Mouse (Mus musculus): ENCODE measurements at regions not wholly inside any gene's neighbourhood (a gene's known extent, or its start where the extent isn't known, plus 50 kb on each side); places are given as distances from the start of the nearest gene placed in this dataset.
A peak's percentile ranks its signal among the peaks of the same experiment; 100 is the strongest.

GRCm38 (mm10) chr13:106367589-106367988 lies 569.2 kb downstream of the Ipo11 start:
- TF ChIP-seq POLR2A (IDR thresholded peaks at IDR 0.05; ENCODE audit: borderline replicate concordance, extremely low read depth, insufficient read depth, insufficient read length, poor library complexity, severe bottlenecking) = no peak
- TF ChIP-seq CTCF (IDR thresholded peaks at IDR 0.05; ENCODE audit: borderline replicate concordance, extremely low read depth, insufficient read depth, insufficient read length) = no peak
- peak; percentile 13 for DNase-seq (ENCODE audit: low read depth)

GRCm38 (mm10) chr13:106352614-106353409 lies 583.9 kb downstream of the Ipo11 start:
- DNase-seq (ENCODE audit: low read depth) = peak; percentile 37
- TF ChIP-seq CTCF (IDR thresholded peaks at IDR 0.05; ENCODE audit: borderline replicate concordance, extremely low read depth, insufficient read depth, insufficient read length) = no peak
- TF ChIP-seq POLR2A (IDR thresholded peaks at IDR 0.05; ENCODE audit: borderline replicate concordance, extremely low read depth, insufficient read depth, insufficient read length, poor library complexity, severe bottlenecking) = no peak

DNA sequence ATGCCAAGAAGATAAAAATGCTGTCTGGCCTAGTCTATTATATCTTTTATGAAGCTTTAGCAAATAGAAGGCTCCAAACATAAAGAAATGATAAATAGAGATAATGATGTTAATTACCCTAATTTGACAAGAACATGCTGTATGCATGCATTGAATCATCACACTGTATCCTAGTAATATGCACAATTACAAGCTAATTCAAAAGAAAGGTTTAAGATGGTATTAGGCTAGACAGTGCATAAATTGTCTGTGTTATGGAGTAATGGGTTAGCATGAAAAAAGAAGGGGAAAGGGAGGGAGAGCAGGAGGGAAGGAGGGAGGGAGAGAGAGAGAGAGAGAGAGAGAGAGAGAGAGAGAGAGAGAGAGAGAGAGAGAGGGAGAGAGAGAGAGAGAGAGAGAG lies 604.7 kb downstream of the Ipo11 start:
- peak; percentile 4 for DNase-seq (ENCODE audit: low read depth)
- TF ChIP-seq POLR2A (IDR thresholded peaks at IDR 0.05; ENCODE audit: borderline replicate concordance, extremely low read depth, insufficient read depth, insufficient read length, poor library complexity, severe bottlenecking) (no peak), CTCF (IDR thresholded peaks at IDR 0.05; ENCODE audit: borderline replicate concordance, extremely low read depth, insufficient read depth, insufficient read length) (no peak)

DNA sequence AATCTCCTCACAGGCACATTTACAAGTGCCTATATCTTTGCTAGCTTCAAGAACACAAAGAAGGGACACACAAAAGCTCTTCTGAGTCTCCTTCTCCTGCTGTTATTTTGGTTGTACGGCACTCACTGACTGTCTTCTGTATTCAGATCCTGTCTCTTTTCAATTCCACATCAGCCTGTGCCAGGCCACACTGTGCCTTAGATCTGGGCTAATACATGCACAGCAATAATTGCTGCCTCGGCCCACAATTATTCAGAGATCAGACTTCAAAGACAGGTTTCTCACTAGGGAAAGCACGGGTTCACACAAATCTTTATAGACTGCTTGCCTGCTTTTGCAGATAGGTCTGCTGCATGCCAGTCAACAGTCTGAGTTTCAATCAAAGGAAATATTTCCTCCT lies 617.8 kb downstream of the Ipo11 start:
- no peak for TF ChIP-seq POLR2A (IDR thresholded peaks at IDR 0.05; ENCODE audit: borderline replicate concordance, extremely low read depth, insufficient read depth, insufficient read length, poor library complexity, severe bottlenecking)
- no peak for TF ChIP-seq CTCF (IDR thresholded peaks at IDR 0.05; ENCODE audit: borderline replicate concordance, extremely low read depth, insufficient read depth, insufficient read length)
- peak; percentile 88 for DNase-seq (ENCODE audit: low read depth)

- DNase-seq (ENCODE audit: low read depth) = peak; percentile 74
- TF ChIP-seq POLR2A (IDR thresholded peaks at IDR 0.05; ENCODE audit: borderline replicate concordance, extremely low read depth, insufficient read depth, insufficient read length, poor library complexity, severe bottlenecking) = no peak
- no peak for TF ChIP-seq CTCF (IDR thresholded peaks at IDR 0.05; ENCODE audit: borderline replicate concordance, extremely low read depth, insufficient read depth, insufficient read length)
These were observed 618.3 kb downstream of the Ipo11 start for GRCm38 (mm10) chr13:106318476-106318875.

GRCm38 (mm10) chr13:106317300-106317699 lies 619.5 kb downstream of the Ipo11 start:
- TF ChIP-seq POLR2A (IDR thresholded peaks at IDR 0.05; ENCODE audit: borderline replicate concordance, extremely low read depth, insufficient read depth, insufficient read length, poor library complexity, severe bottlenecking) = no peak
- TF ChIP-seq CTCF (IDR thresholded peaks at IDR 0.05; ENCODE audit: borderline replicate concordance, extremely low read depth, insufficient read depth, insufficient read length) = no peak
- DNase-seq (ENCODE audit: low read depth) = no peak

DNA sequence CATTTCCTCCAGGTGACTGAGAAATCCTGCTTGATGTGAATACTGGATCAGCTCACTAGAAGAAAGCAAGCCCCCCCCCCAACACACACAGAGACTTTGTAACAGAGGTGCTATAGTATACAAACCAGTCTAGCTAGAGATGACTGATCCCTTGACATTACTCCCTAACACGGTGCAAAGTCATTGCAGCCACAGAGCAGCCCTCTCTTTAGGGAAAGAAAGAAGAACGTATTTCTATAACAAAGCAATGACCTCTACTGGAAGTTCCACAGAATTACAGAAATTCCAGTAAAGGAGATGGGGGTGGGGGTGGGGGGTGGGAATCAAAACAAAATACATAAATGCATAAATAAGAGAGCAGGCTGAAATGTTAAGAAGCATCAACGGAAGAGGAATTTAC lies 655.6 kb downstream of the Ipo11 start:
- DNase-seq (ENCODE audit: low read depth) = peak; percentile 15
- TF ChIP-seq CTCF (IDR thresholded peaks at IDR 0.05; ENCODE audit: borderline replicate concordance, extremely low read depth, insufficient read depth, insufficient read length) (no peak), POLR2A (IDR thresholded peaks at IDR 0.05; ENCODE audit: borderline replicate concordance, extremely low read depth, insufficient read depth, insufficient read length, poor library complexity, severe bottlenecking) (no peak)

DNA sequence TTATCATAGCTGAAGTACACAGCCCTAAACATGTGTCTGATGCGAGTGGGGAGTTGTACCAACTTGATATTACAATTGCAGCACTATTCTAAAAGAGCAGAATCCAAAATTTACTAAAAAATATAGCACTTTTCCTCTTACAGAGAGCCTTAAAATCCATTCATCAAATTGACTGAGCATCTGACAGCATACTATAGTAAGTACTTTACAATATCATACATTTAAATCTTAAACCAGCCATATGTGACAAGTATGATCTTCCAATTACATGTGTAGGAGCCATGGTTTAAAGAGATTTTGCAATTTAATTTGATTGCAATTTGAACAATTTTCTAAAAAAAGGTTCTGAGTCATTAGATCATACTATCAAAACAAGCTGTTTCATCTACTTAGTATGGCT lies 676.9 kb downstream of the Ipo11 start:
- DNase-seq (ENCODE audit: low read depth) = no peak
- no peak for TF ChIP-seq CTCF (IDR thresholded peaks at IDR 0.05; ENCODE audit: borderline replicate concordance, extremely low read depth, insufficient read depth, insufficient read length)
- no peak for TF ChIP-seq POLR2A (IDR thresholded peaks at IDR 0.05; ENCODE audit: borderline replicate concordance, extremely low read depth, insufficient read depth, insufficient read length, poor library complexity, severe bottlenecking)

Measured in brain, embryonic 14.5 days (tissue).